Mouse (Mus musculus): ENCODE results near the gene Klc2.
A peak's percentile ranks its signal among the peaks of the same experiment; 100 is the strongest.
"Not testable (repeated sequence)": the region's sequence is repeated elsewhere in the genome, so short reads cannot be mapped to it uniquely, and the experiment has no call there.

The Klc2 gene

GRCm38 (mm10) chr19:5118384-5118698 is at the start of gene Klc2:
Gene Klc2, minus strand, starts transcription at chr19:5118560.
- no peak for DNase-seq (ENCODE audit: low spot score in 2 of 2)

GRCm38 (mm10) chr19:5167477-5167876 is 49.1 kb upstream of the Klc2 start:
- no peak for DNase-seq (ENCODE audit: low spot score in 2 of 2)

- no peak for DNase-seq (ENCODE audit: low spot score in 2 of 2)
These were observed 46.0 kb upstream of the Klc2 start for GRCm38 (mm10) chr19:5164380-5164779.

GRCm38 (mm10) chr19:5161913-5162312 is 43.6 kb upstream of the Klc2 start:
- no peak for DNase-seq (ENCODE audit: low spot score in 2 of 2)

- no peak for DNase-seq (ENCODE audit: low spot score in 2 of 2)
These were observed 33.9 kb upstream of the Klc2 start for GRCm38 (mm10) chr19:5152261-5152660.

GRCm38 (mm10) chr19:5151741-5152140 is 33.4 kb upstream of the Klc2 start:
- no peak for DNase-seq (ENCODE audit: low spot score in 2 of 2)

GRCm38 (mm10) chr19:5151331-5151730 is 33.0 kb upstream of the Klc2 start:
- DNase-seq (ENCODE audit: low spot score in 2 of 2), result peak in 1 of 2 experiments; percentile 12

GRCm38 (mm10) chr19:5150358-5150757 is 32.0 kb upstream of the Klc2 start:
- no peak for DNase-seq (ENCODE audit: low spot score in 2 of 2)

GRCm38 (mm10) chr19:5149041-5149440 is 30.7 kb upstream of the Klc2 start:
- not testable (repeated sequence) for DNase-seq (ENCODE audit: low spot score in 2 of 2)

- DNase-seq (ENCODE audit: low spot score in 2 of 2), result peak; percentile 14 to 53
These were observed 21.3 kb upstream of the Klc2 start for GRCm38 (mm10) chr19:5139640-5140039.

GRCm38 (mm10) chr19:5131237-5131636 is 12.9 kb upstream of the Klc2 start:
- no peak for DNase-seq (ENCODE audit: low spot score in 2 of 2)

GRCm38 (mm10) chr19:5129770-5130169 is 11.4 kb upstream of the Klc2 start:
- DNase-seq (ENCODE audit: low spot score in 2 of 2), result no peak

GRCm38 (mm10) chr19:5124055-5124614 is 5.8 kb upstream of the Klc2 start:
- DNase-seq (ENCODE audit: low spot score in 2 of 2), result no peak

- DNase-seq (ENCODE audit: low spot score in 2 of 2), result no peak
These were observed 4.9 kb upstream of the Klc2 start for GRCm38 (mm10) chr19:5123241-5123640.

GRCm38 (mm10) chr19:5122492-5122891 is 4.1 kb upstream of the Klc2 start:
- no peak for DNase-seq (ENCODE audit: low spot score in 2 of 2)

- peak; percentile 81 to 85 for DNase-seq (ENCODE audit: low spot score in 2 of 2)
These were observed 621 bp downstream of the Klc2 start for GRCm38 (mm10) chr19:5117494-5118383.

GRCm38 (mm10) chr19:5113783-5114182 is 4.6 kb downstream of the Klc2 start:
- DNase-seq (ENCODE audit: low spot score in 2 of 2), result no peak

GRCm38 (mm10) chr19:5109659-5110453 is 8.5 kb downstream of the Klc2 start:
- no peak for DNase-seq (ENCODE audit: low spot score in 2 of 2)

GRCm38 (mm10) chr19:5108702-5109101 is 9.7 kb downstream of the Klc2 start:
- DNase-seq (ENCODE audit: low spot score in 2 of 2), result no peak

- no peak for DNase-seq (ENCODE audit: low spot score in 2 of 2)
These were observed 10.1 kb downstream of the Klc2 start for GRCm38 (mm10) chr19:5108271-5108575.

GRCm38 (mm10) chr19:5107556-5108270 is 10.6 kb downstream of the Klc2 start:
- DNase-seq (ENCODE audit: low spot score in 2 of 2), result no peak

- DNase-seq (ENCODE audit: low spot score in 2 of 2), result peak; percentile 93 to 97
These were observed 11.6 kb downstream of the Klc2 start, which contains the start of gene Rab1b for GRCm38 (mm10) chr19:5106731-5107191. Gene Rab1b, minus strand, starts transcription at chr19:5107072.

All from urinary bladder, adult 18-20 months (tissue).